Mouse (Mus musculus): ENCODE results near the gene Mphosph9. TPM values are rescaled to one million over a fixed set of nuclear protein-coding genes. Genes with fewer than 3 reads are reported as not detected.

Mphosph9 gene
- polyA plus RNA-seq, 1 experiment from 2014 or later: 8.5 TPM

- Histone ChIP-seq H3K4me1 (ENCODE audit: control insufficient read depth, insufficient read depth, low read length) (0 out of 2 replicates have a peak, but pooled peaks cover 4% of the 10 kb centered on the region), H3K9me3 (replicated peaks; ENCODE audit: control insufficient read depth, low read length) (no peaks in the 10 kb centered on the region), H3K27ac (ENCODE audit: low read length) (no peak overlapping the region), H3K9ac (ENCODE audit: low read length) (no peak overlapping the region), H3K4me3 (replicated peaks; ENCODE audit: low read length) (no peak overlapping the region), H3K36me3 (ENCODE audit: control insufficient read depth, insufficient read depth, low read length) (peaks cover 6% of the 10 kb centered on the region; the same call in 1 of the 2 replicates), H3K27me3 (ENCODE audit: control insufficient read depth, insufficient read depth, low read length) (no peaks in the 10 kb centered on the region), H3K4me2 (ENCODE audit: low read depth, low read length) (no peak overlapping the region)
- WGBS: 76% methylated on average over 6 of the region's 6 CpGs
- ATAC-seq (ENCODE audit: insufficient read depth, low FRiP score): no peak
Observed at GRCm38 (mm10) chr5:124266821-124267220, 61.0 kb downstream of the Mphosph9 start.

- Histone ChIP-seq H3K4me3 (replicated peaks; ENCODE audit: low read length) (no peak overlapping the region), H3K4me2 (ENCODE audit: low read depth, low read length) (peak overlapping the region; percentile 3; the same call in 1 of the 2 replicates), H3K9ac (ENCODE audit: low read length) (peak overlapping the region; percentile 23; the same call in 1 of the 2 replicates), H3K4me1 (ENCODE audit: control insufficient read depth, insufficient read depth, low read length) (0 out of 2 replicates have a peak, but pooled peaks cover 4% of the 10 kb centered on the region), H3K27me3 (ENCODE audit: control insufficient read depth, insufficient read depth, low read length) (no peaks in the 10 kb centered on the region), H3K27ac (ENCODE audit: low read length) (peak overlapping the region; percentile 87), H3K9me3 (replicated peaks; ENCODE audit: control insufficient read depth, low read length) (no peaks in the 10 kb centered on the region), H3K36me3 (ENCODE audit: control insufficient read depth, insufficient read depth, low read length) (0 out of 2 replicates have a peak, but pooled peaks cover 3% of the 10 kb centered on the region)
- peak; percentile 53; the same call in 1 of the 2 replicates for ATAC-seq (ENCODE audit: insufficient read depth, low FRiP score)
- WGBS: 53% methylated on average over 4 of the region's 4 CpGs
Observed at GRCm38 (mm10) chr5:124263246-124263645, 64.5 kb downstream of the Mphosph9 start.

GRCm38 (mm10) chr5:124262090-124262489 lies 65.7 kb downstream of the Mphosph9 start:
- peak; percentile 74; the same call in 1 of the 2 replicates for ATAC-seq (ENCODE audit: insufficient read depth, low FRiP score)
- Histone ChIP-seq H3K4me3 (replicated peaks; ENCODE audit: low read length) (no peak overlapping the region), H3K27me3 (ENCODE audit: control insufficient read depth, insufficient read depth, low read length) (no peaks in the 10 kb centered on the region), H3K36me3 (ENCODE audit: control insufficient read depth, insufficient read depth, low read length) (0 out of 2 replicates have a peak, but pooled peaks cover 3% of the 10 kb centered on the region), H3K4me2 (ENCODE audit: low read depth, low read length) (peak overlapping the region; percentile 1; the same call in 1 of the 2 replicates), H3K9ac (ENCODE audit: low read length) (peak overlapping the region; percentile 41; the same call in 1 of the 2 replicates), H3K4me1 (ENCODE audit: control insufficient read depth, insufficient read depth, low read length) (0 out of 2 replicates have a peak, but pooled peaks cover 4% of the 10 kb centered on the region), H3K9me3 (replicated peaks; ENCODE audit: control insufficient read depth, low read length) (no peaks in the 10 kb centered on the region), H3K27ac (ENCODE audit: low read length) (peak overlapping the region; percentile 87)
- WGBS: 62% methylated on average over 4 of the region's 4 CpGs

- 44% methylated on average over 2 of the region's 2 CpGs for WGBS
- no peak for ATAC-seq (ENCODE audit: insufficient read depth, low FRiP score)
- H3K36me3 ChIP-seq (ENCODE audit: control insufficient read depth, insufficient read depth, low read length): no peaks in the 10 kb centered on the region
Observed at GRCm38 (mm10) chr5:124259133-124259532, 68.6 kb downstream of the Mphosph9 start.

GRCm38 (mm10) chr5:124258026-124258425 lies 69.7 kb downstream of the Mphosph9 start:
- ATAC-seq (ENCODE audit: insufficient read depth, low FRiP score): no peak
- H3K4me1 ChIP-seq (ENCODE audit: control insufficient read depth, insufficient read depth, low read length): 0 out of 2 replicates have a peak, but pooled peaks cover 4% of the 10 kb centered on the region
- 97% methylated on average over 1 of the region's 1 CpGs for whole genome bisulfite sequencing
- no peak overlapping the region for H3K4me3 ChIP-seq (replicated peaks; ENCODE audit: low read length)
- H3K9ac ChIP-seq (ENCODE audit: low read length): no peak overlapping the region
- no peak overlapping the region for H3K27ac ChIP-seq (ENCODE audit: low read length)
- no peaks in the 10 kb centered on the region for H3K9me3 ChIP-seq (replicated peaks; ENCODE audit: control insufficient read depth, low read length)
- H3K36me3 ChIP-seq (ENCODE audit: control insufficient read depth, insufficient read depth, low read length): no peaks in the 10 kb centered on the region
- no peaks in the 10 kb centered on the region for H3K27me3 ChIP-seq (ENCODE audit: control insufficient read depth, insufficient read depth, low read length)
- H3K4me2 ChIP-seq (ENCODE audit: low read depth, low read length): no peak overlapping the region

More at GRCm38 (mm10) chr5:124259133-124259532, 68.6 kb downstream of the Mphosph9 start:
- Histone ChIP-seq H3K27me3 (ENCODE audit: control insufficient read depth, insufficient read depth, low read length) (no peaks in the 10 kb centered on the region), H3K9ac (ENCODE audit: low read length) (no peak overlapping the region), H3K4me2 (ENCODE audit: low read depth, low read length) (no peak overlapping the region), H3K27ac (ENCODE audit: low read length) (no peak overlapping the region), H3K4me3 (replicated peaks; ENCODE audit: low read length) (no peak overlapping the region), H3K9me3 (replicated peaks; ENCODE audit: control insufficient read depth, low read length) (no peaks in the 10 kb centered on the region), H3K4me1 (ENCODE audit: control insufficient read depth, insufficient read depth, low read length) (0 out of 2 replicates have a peak, but pooled peaks cover 4% of the 10 kb centered on the region)

GRCm38 (mm10) chr5:124255141-124255540 lies 72.6 kb downstream of the Mphosph9 start:
- Histone ChIP-seq H3K27me3 (ENCODE audit: control insufficient read depth, insufficient read depth, low read length) (no peaks in the 10 kb centered on the region), H3K9me3 (replicated peaks; ENCODE audit: control insufficient read depth, low read length) (no peaks in the 10 kb centered on the region), H3K27ac (ENCODE audit: low read length) (no peak overlapping the region), H3K36me3 (ENCODE audit: control insufficient read depth, insufficient read depth, low read length) (no peaks in the 10 kb centered on the region), H3K4me2 (ENCODE audit: low read depth, low read length) (no peak overlapping the region), H3K4me3 (replicated peaks; ENCODE audit: low read length) (no peak overlapping the region), H3K4me1 (ENCODE audit: control insufficient read depth, insufficient read depth, low read length) (no peaks in the 10 kb centered on the region), H3K9ac (ENCODE audit: low read length) (no peak overlapping the region)
- WGBS: 95% methylated on average over 7 of the region's 7 CpGs
- no peak for ATAC-seq (ENCODE audit: insufficient read depth, low FRiP score)

- ATAC-seq (ENCODE audit: insufficient read depth, low FRiP score): no peak
- H3K9me3 ChIP-seq (replicated peaks; ENCODE audit: control insufficient read depth, low read length): no peaks in the 10 kb centered on the region
- no peak overlapping the region for H3K27ac ChIP-seq (ENCODE audit: low read length)
- 83% methylated on average over 8 of the region's 8 CpGs for WGBS
- no peak overlapping the region for H3K4me3 ChIP-seq (replicated peaks; ENCODE audit: low read length)
- H3K4me1 ChIP-seq (ENCODE audit: control insufficient read depth, insufficient read depth, low read length): peaks cover 3% of the 10 kb centered on the region
- H3K4me2 ChIP-seq (ENCODE audit: low read depth, low read length): no peak overlapping the region
- no peaks in the 10 kb centered on the region for H3K27me3 ChIP-seq (ENCODE audit: control insufficient read depth, insufficient read depth, low read length)
- no peaks in the 10 kb centered on the region for H3K36me3 ChIP-seq (ENCODE audit: control insufficient read depth, insufficient read depth, low read length)
- no peak overlapping the region for H3K9ac ChIP-seq (ENCODE audit: low read length)
Observed at GRCm38 (mm10) chr5:124253555-124253954, 74.2 kb downstream of the Mphosph9 start.

- Histone ChIP-seq H3K9me3 (replicated peaks; ENCODE audit: control insufficient read depth, low read length) (no peaks in the 10 kb centered on the region), H3K27me3 (ENCODE audit: control insufficient read depth, insufficient read depth, low read length) (no peaks in the 10 kb centered on the region), H3K4me3 (replicated peaks; ENCODE audit: low read length) (no peak overlapping the region), H3K9ac (ENCODE audit: low read length) (no peak overlapping the region), H3K4me1 (ENCODE audit: control insufficient read depth, insufficient read depth, low read length) (peaks cover 11% of the 10 kb centered on the region), H3K4me2 (ENCODE audit: low read depth, low read length) (no peak overlapping the region), H3K27ac (ENCODE audit: low read length) (no peak overlapping the region), H3K36me3 (ENCODE audit: control insufficient read depth, insufficient read depth, low read length) (no peaks in the 10 kb centered on the region)
- 91% methylated on average over 13 of the region's 13 CpGs for WGBS
- ATAC-seq (ENCODE audit: insufficient read depth, low FRiP score): no peak
Observed at GRCm38 (mm10) chr5:124252580-124253320, 75.0 kb downstream of the Mphosph9 start.

- no peak for ATAC-seq (ENCODE audit: insufficient read depth, low FRiP score)
- H3K9ac ChIP-seq (ENCODE audit: low read length): no peak overlapping the region
- WGBS: 85% methylated on average over 5 of the region's 5 CpGs
- H3K27me3 ChIP-seq (ENCODE audit: control insufficient read depth, insufficient read depth, low read length): no peaks in the 10 kb centered on the region
- H3K9me3 ChIP-seq (replicated peaks; ENCODE audit: control insufficient read depth, low read length): no peaks in the 10 kb centered on the region
- peaks cover 15% of the 10 kb centered on the region for H3K4me1 ChIP-seq (ENCODE audit: control insufficient read depth, insufficient read depth, low read length)
- H3K4me3 ChIP-seq (replicated peaks; ENCODE audit: low read length): no peak overlapping the region
- H3K4me2 ChIP-seq (ENCODE audit: low read depth, low read length): no peak overlapping the region
- H3K27ac ChIP-seq (ENCODE audit: low read length): no peak overlapping the region
- no peaks in the 10 kb centered on the region for H3K36me3 ChIP-seq (ENCODE audit: control insufficient read depth, insufficient read depth, low read length)
Observed at GRCm38 (mm10) chr5:124251070-124251469, 76.7 kb downstream of the Mphosph9 start.
